Mouse (Mus musculus) gastrocnemius, postnatal 36 days (tissue): ENCODE results near the gene Chad. TPM values are rescaled to one million over a fixed set of nuclear protein-coding genes. Genes with fewer than 3 reads are reported as not detected.

ENCODE experiments used
- DNase-seq, 2 experiments: peaks; one replicate each; pipeline ENCODE4 v3.0.0; 2022
- intact Hi-C: fragments of 180-260 bp; cut with DNase I; formaldehyde crosslinking; loops from one replicate; pipeline ENCODE4 v1.15.1; 2025
- total RNA-seq, 2 experiments: library from RNA; stranded (reverse); gene quantifications; 2 replicates each; pipeline ENCODE4 v1.2.3; 2021

Gene Chad
- total RNA-seq, 2 experiments from 2014 or later: 14.7 to 16.3 TPM

DNA sequence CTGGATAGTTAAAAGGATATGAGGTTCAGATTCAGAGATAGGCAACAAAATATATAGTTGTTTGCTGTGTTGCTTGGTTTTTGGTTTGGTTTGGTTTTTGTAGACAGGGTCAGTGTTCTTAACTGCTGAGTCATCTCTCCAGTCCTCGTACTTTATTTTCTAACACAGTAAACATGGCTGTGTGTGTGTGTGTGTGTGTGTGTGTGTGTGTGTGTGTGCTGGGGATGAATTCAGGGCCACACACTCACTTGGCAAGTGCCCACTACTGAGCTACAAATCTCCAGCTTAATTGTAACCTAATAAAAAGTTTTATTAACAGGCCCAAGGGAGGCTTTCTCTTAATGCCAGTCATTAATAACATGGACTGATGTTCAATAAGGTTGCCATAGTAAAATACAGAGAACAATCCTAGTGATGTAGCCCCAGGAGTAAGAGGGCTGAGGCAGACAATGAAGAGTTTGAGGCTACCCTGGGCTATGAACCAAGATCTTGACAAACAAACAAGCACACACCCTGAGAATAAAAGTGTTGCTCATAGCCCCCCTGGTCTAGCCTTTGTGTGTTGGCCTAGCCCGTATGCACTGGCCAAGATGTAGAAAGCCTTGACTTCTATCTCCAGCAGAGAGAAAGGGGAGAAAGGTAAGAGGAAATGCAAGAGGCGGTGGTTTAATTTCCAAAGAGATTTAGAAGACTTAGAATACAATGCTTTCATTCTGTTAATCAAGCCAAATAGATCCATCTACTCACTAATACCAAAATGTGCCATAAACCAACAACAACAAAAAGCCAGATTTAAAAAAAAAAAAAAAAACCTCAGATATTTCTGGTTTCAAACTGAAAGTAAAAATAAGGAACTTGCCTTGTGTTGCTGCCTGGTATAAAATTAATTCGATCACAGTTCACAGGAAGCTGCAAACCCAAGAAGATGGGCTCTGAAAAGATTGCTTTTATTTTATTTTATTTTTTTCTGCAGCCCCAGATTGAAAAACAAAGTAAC, 46.2 kb downstream of the Chad start:
- DNase-seq: no peak
- intact Hi-C loops: no loop called here

DNA sequence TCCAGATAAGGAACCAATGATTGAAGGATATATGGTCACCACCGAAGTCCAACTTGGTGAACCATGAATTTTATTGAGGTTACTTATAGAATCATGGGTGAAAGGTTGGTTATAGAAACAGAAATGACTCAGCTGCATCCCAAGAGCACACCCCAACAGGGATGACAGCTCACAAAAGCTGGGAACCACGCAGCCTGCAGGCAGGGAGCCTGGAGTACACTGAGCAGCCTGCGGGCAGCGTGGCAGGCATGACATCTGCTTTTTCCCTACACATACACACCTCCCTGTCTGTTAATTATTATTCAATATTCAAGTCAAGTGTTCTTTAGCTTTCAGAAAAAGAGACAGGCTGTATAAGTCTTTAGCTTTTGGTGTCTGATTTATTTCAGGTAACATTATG, 49.8 kb downstream of the Chad start:
- no peak for DNase-seq
- intact Hi-C loops: no loop called here

DNA sequence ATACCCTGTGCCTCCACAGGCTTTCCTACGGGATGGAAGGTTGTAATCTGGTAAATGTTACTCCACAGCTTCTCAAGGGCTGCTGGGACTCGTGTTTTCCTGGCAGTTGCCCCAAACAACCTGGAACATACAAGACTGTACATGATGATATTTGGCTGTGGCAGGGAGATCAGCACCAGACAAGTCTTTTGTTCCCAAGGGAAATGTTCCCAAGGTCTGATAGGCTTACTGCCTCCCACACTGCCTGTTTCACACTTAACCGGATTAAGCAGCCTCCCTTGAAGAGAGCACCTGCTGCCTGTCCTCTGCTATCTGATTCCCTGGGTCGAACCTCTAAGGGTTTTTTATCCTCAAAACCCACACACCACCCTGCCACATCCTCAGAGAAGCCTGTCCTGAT, 50.6 kb downstream of the Chad start:
- intact Hi-C loops: no loop called here
- no peak for DNase-seq

DNA sequence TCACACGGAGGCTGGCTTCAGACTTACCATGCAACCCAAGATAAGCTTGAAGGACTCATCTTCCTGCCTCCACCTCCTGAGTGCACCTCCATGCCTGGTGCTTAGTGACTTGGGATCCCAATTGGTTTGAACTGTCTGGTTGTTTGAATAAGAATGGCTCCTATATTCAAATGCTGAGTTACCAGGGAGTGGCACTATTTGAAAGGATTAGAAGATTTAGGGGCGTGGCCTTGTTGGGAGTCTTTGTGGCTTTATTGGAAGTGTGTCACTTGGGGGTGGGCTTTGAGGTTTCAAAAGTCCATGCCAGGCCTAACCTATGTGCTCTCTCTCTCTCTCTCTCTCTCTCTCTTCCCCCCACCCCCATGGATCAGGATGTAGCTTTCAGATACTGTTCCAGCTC, 52.8 kb downstream of the Chad start:
- intact Hi-C loops: no loop called here
- no peak for DNase-seq

Other genes with a start within 250 kb of the Chad start
- gene Luc7l3, start 243.1 kb upstream of the Chad start, total RNA-seq: 10 to 100 TPM; 29.6 to 36.5 TPM
- gene Ankrd40, start 237.0 kb upstream of the Chad start, total RNA-seq: 100 to 1,000 TPM; 195 to 201 TPM
- gene Abcc3, start 172.1 kb upstream of the Chad start, total RNA-seq: under 1 TPM; 0.47 to 0.48 TPM
- gene Cacna1g, start 90.8 kb upstream of the Chad start, total RNA-seq: 1 to 10 TPM; 2.0 to 3.0 TPM
- not detected for gene Spata20, start 78.9 kb upstream of the Chad start, total RNA-seq
- gene Epn3, start 65.1 kb upstream of the Chad start, total RNA-seq: under 1 TPM; 0.12 to 0.31 TPM
- gene Mycbpap, start 43.3 kb upstream of the Chad start, total RNA-seq: not detected
- 1 to 10 TPM; 3.3 to 3.9 TPM for gene Rsad1, start 15.8 kb upstream of the Chad start, total RNA-seq
- 1 to 10 TPM; 2.1 to 3.1 TPM for gene Acsf2, start 36.8 kb downstream of the Chad start, total RNA-seq
- 10 to 100 TPM; 31.3 to 31.4 TPM for gene Lrrc59, start 64.7 kb downstream of the Chad start, total RNA-seq
- gene Mrpl27, start 88.7 kb downstream of the Chad start, total RNA-seq: 10 to 100 TPM; 45.0 to 50.1 TPM
- under 1 TPM in 1 of 2 experiments, not detected in 1; 0.26 TPM for gene Eme1, start 88.9 kb downstream of the Chad start, total RNA-seq
- gene Xylt2, start 112.5 kb downstream of the Chad start, total RNA-seq: 1 to 10 TPM; 3.2 to 4.5 TPM
- gene Gm11541, start 139.5 kb downstream of the Chad start, total RNA-seq: not detected
- gene Cdc34b, start 176.7 kb downstream of the Chad start, total RNA-seq: under 1 TPM; 0.77 to 0.79 TPM
- not detected for gene Tmem92, start 217.7 kb downstream of the Chad start, total RNA-seq